Mouse (Mus musculus): Measurements from ENCODE around the gene 3110082J24Rik. TPM values are rescaled to one million over a fixed set of nuclear protein-coding genes. Genes with fewer than 3 reads are reported as not detected.
"Not testable (repeated sequence)": the region's sequence is repeated elsewhere in the genome, so short reads cannot be mapped to it uniquely, and the experiment has no call there.

The 3110082J24Rik gene
- polyA plus RNA-seq, 1 experiment from 2014 or later, result 0.61 TPM

DNA sequence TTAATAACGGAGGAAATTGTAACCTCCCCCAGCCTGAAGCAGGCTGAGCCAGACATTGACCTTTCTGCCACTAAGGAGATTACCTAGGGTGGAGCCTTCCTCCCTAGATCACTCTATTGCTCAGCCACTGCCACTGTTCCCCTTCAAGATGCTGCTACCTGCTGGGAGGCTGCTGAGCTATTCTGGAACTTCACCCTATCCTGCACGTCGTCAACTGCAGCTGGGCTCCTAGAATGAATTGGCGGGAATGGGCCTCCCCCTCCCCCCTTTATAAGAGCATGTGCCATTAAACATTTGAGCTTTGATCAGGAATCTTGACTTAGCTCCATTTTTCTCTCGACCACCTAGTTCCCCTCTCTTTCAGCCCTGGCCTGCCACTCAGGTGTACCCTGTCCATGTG, 46.3 kb downstream of the 3110082J24Rik start:
- H3K27me3 ChIP-seq; ATAC-seq (ENCODE audit: insufficient number of reproducible peaks, insufficient read depth, low FRiP score, low TSS enrichment); H3K4me2 ChIP-seq (replicated peaks); H3K4me1 ChIP-seq; H3K4me3 ChIP-seq; H3K27ac ChIP-seq; H3K9ac ChIP-seq; H3K9me3 ChIP-seq: not testable (repeated sequence)
- WGBS, result 73% methylated on average over 5 of the region's 5 CpGs
- peaks cover 40% of the 10 kb centered on the region for H3K36me3 ChIP-seq

DNA sequence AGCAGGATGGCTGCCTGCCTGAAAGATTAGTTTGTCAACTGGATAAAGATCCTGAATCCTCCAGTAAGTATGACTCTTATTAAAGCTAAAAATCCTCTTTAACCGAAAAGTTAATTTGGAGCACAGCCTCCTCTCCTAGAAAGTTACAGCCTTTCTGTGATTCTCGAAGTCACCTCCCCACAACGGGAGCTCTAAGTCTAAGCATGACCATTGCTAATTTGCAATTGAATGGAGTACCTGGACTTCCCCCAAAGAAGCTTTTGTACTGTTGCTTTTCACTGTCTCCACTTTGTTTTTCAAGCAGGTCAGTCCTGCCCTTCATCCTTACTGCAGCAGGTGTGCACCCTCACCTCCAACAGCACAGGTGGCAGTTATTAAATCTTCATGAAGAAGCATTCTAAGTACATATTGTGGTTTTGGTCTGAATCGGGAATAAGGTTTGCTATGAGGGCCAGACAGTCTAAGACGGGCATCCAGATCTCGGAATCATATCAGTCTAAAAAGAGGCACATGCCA, 47.6 kb downstream of the 3110082J24Rik start:
- no peak overlapping the region for H3K4me2 ChIP-seq (replicated peaks)
- H3K9ac ChIP-seq, result no peak overlapping the region
- ATAC-seq (ENCODE audit: insufficient number of reproducible peaks, insufficient read depth, low FRiP score, low TSS enrichment), result no peak
- peaks cover 30% of the 10 kb centered on the region for H3K36me3 ChIP-seq
- H3K27me3 ChIP-seq, result no peaks in the 10 kb centered on the region
- no peaks in the 10 kb centered on the region for H3K9me3 ChIP-seq
- H3K4me1 ChIP-seq, result no peaks in the 10 kb centered on the region
- 74% methylated on average over 6 of the region's 6 CpGs for WGBS
- no peak overlapping the region for H3K4me3 ChIP-seq
- H3K27ac ChIP-seq, result no peak overlapping the region

Other genes with a start within 250 kb of the 3110082J24Rik start
- gene Il6, start 93.0 kb downstream of the 3110082J24Rik start, polyA plus RNA-seq (2016; fragmentation: Nextera tagmentation; extraction: Ambion mirVana), result not detected in 2 replicates
- gene Tyms, start 32.5 kb downstream of the 3110082J24Rik start, polyA plus RNA-seq (2016; fragmentation: Nextera tagmentation; extraction: Ambion mirVana), result 279 and 288 TPM in 2 replicates
- 2.1 and 3.1 TPM in 2 replicates for gene Garem2, start 925 bp downstream of the 3110082J24Rik start, polyA plus RNA-seq (2016; fragmentation: Nextera tagmentation; extraction: Ambion mirVana)
- gene Hadha, start 49.1 kb upstream of the 3110082J24Rik start, polyA plus RNA-seq (2016; fragmentation: Nextera tagmentation; extraction: Ambion mirVana), result 128 and 135 TPM in 2 replicates
- 121 and 124 TPM in 2 replicates for gene Hadhb, start 49.2 kb upstream of the 3110082J24Rik start, polyA plus RNA-seq (2016; fragmentation: Nextera tagmentation; extraction: Ambion mirVana)
- 0.18 TPM in 1 of 2 replicates, not detected in the other for gene Adgrf3, start 99.6 kb upstream of the 3110082J24Rik start, polyA plus RNA-seq (2016; fragmentation: Nextera tagmentation; extraction: Ambion mirVana)
- gene Selenoi, start 126.5 kb upstream of the 3110082J24Rik start, polyA plus RNA-seq (2016; fragmentation: Nextera tagmentation; extraction: Ambion mirVana), result 19.1 and 19.6 TPM in 2 replicates
- 0.58 TPM in 1 of 2 replicates, not detected in the other for gene Drc1, start 175.3 kb upstream of the 3110082J24Rik start, polyA plus RNA-seq (2016; fragmentation: Nextera tagmentation; extraction: Ambion mirVana)